ENCODE assay signal across 23 mouse cellular contexts in the genomic region with DNA sequence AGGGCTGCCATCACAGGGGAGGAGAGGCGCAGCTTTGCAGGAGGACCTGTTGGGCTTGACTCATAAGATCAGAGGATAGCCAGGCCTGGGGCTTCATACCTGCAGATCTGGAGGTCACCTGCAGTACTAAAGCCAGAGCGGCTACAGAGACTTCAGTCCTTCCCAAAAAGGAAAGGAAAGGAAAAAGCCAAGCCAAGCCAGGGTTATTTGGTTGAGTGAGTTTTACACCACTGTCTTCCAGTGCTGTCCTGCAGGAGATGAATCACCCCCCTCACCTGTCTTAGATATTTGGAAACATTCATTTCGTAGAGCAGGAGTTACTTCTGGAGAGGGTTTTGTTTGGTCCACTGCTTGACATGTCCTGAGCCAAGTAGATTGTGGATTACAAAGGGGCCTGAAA. TPM values are rescaled to one million over a fixed set of nuclear protein-coding genes. Genes with fewer than 3 reads are reported as not detected.
DNase-seq lines count a peak whose midpoint lies in the region; ATAC-seq and TF ChIP-seq lines count a peak whose summit lies in the region.
"Had no signal": no experiment of that assay in that cellular context is flagged by ENCODE, and none has a peak within 500 bp of the region (broad histone marks: within the 10 kb centered on the region; RNA-seq: fewer than 3 reads in every experiment).

No protein-coding gene starts in this region.

- H3K27ac ChIP-seq in neural tube, embryonic 11.5 days (ENCODE audit: low read depth, low read length) = no peak overlapping the region
- peak overlapping the region; percentile 58 for H3K27ac ChIP-seq in liver, postnatal 0 days (ENCODE audit: low read depth)
- H3K27ac ChIP-seq in forebrain, embryonic 13.5 days = no peak overlapping the region
- H3K27ac ChIP-seq: embryonic facial prominence, embryonic 15.5 days; heart, embryonic 10.5 days; hindbrain, embryonic 13.5 days; left cerebral cortex, adult 2 months; midbrain, embryonic 10.5 days; neural tube, embryonic 12.5 days had no signal

- H3K4me1 ChIP-seq in neural tube, embryonic 11.5 days (ENCODE audit: control insufficient read depth, insufficient read depth, low read length) = peaks cover 35% of the 10 kb centered on the region
- peaks cover 14% of the 10 kb centered on the region; the same call in 1 of the 2 replicates for H3K4me1 ChIP-seq in liver, postnatal 0 days (ENCODE audit: insufficient read depth)
- peaks cover 10% of the 10 kb centered on the region for H3K4me1 ChIP-seq in forebrain, embryonic 13.5 days

- no peaks in the 10 kb centered on the region for H3K27me3 ChIP-seq in neural tube, embryonic 11.5 days (ENCODE audit: control insufficient read depth, insufficient read depth, low read length)
- no peaks in the 10 kb centered on the region for H3K27me3 ChIP-seq in liver, postnatal 0 days (ENCODE audit: insufficient read depth, low read length)
- H3K27me3 ChIP-seq in forebrain, embryonic 13.5 days = peaks cover 72% of the 10 kb centered on the region
- H3K27me3 ChIP-seq: embryonic facial prominence, embryonic 15.5 days; hindbrain, embryonic 13.5 days; neural tube, embryonic 12.5 days had no signal

- H3K4me3 ChIP-seq in neural tube, embryonic 11.5 days (ENCODE audit: low read depth, low read length) = no peak overlapping the region
- H3K4me3 ChIP-seq in liver, postnatal 0 days (ENCODE audit: low read depth, low read length) = no peak overlapping the region; the same call in 1 of the 2 replicates
- H3K4me3 ChIP-seq in forebrain, embryonic 13.5 days = no peak overlapping the region
- H3K4me3 ChIP-seq: embryonic facial prominence, embryonic 15.5 days; heart, embryonic 10.5 days; hindbrain, embryonic 13.5 days; left cerebral cortex, adult 2 months; midbrain, embryonic 10.5 days; neural tube, embryonic 12.5 days had no signal

- H3K9me3 ChIP-seq in neural tube, embryonic 11.5 days (ENCODE audit: control insufficient read depth, low read length) = no peaks in the 10 kb centered on the region
- no peaks in the 10 kb centered on the region for H3K9me3 ChIP-seq in liver, postnatal 0 days (ENCODE audit: low read length)
- no peaks in the 10 kb centered on the region for H3K9me3 ChIP-seq in forebrain, embryonic 13.5 days (replicated peaks)
- H3K9me3 ChIP-seq: embryonic facial prominence, embryonic 15.5 days; heart, embryonic 10.5 days; hindbrain, embryonic 13.5 days; midbrain, embryonic 10.5 days; neural tube, embryonic 12.5 days had no signal

- H3K36me3 ChIP-seq in neural tube, embryonic 11.5 days (ENCODE audit: control insufficient read depth, insufficient read depth, low read length) = no peaks in the 10 kb centered on the region
- H3K36me3 ChIP-seq in liver, postnatal 0 days (replicated peaks; ENCODE audit: insufficient read depth, low read length) = no peaks in the 10 kb centered on the region
- H3K36me3 ChIP-seq in forebrain, embryonic 13.5 days (ENCODE audit: poor library complexity, severe bottlenecking) = no peaks in the 10 kb centered on the region
- H3K36me3 ChIP-seq: embryonic facial prominence, embryonic 15.5 days; hindbrain, embryonic 13.5 days; midbrain, embryonic 10.5 days; neural tube, embryonic 12.5 days had no signal

- ATAC-seq in neural tube, embryonic 11.5 days (ENCODE audit: insufficient read depth, low FRiP score, low TSS enrichment) = no peak
- ATAC-seq in liver, postnatal 0 days = no peak
- ATAC-seq in forebrain, embryonic 13.5 days = no peak
- ATAC-seq: inflammation-experienced regulatory T-cells, adult 6 months had no signal

- 67% methylated on average over 3 of the region's 3 CpGs for WGBS in neural tube, embryonic 11.5 days
- WGBS in liver, postnatal 0 days (ENCODE audit: insufficient replicate concordance) = 68% methylated on average over 3 of the region's 3 CpGs
- WGBS in forebrain, embryonic 13.5 days = 79% methylated on average over 3 of the region's 3 CpGs

- H3K4me2 ChIP-seq in neural tube, embryonic 11.5 days (ENCODE audit: low read depth) = no peak overlapping the region
- peak overlapping the region; percentile 59 for H3K4me2 ChIP-seq in liver, postnatal 0 days (ENCODE audit: low read depth, low read length)
- H3K4me2 ChIP-seq in forebrain, embryonic 13.5 days = no peak overlapping the region
- H3K4me2 ChIP-seq: hindbrain, embryonic 13.5 days had no signal

- DNase-seq in kidney, adult 9 months = peak; percentile 45
- no peak for DNase-seq in kidney, postnatal 14 days
- DNase-seq in neural tube, embryonic 11.5 days (ENCODE audit: low spot score) = peak; percentile 6
- no peak for DNase-seq in neural tube, embryonic 10.5 days (ENCODE audit: extremely low spot score, low spot score)
- DNase-seq in liver, postnatal 0 days = no peak
- DNase-seq in layer of hippocampus, adult 11-12 months (ENCODE audit: low spot score) = no peak
- DNase-seq: adrenal gland, postnatal 36 days; B cell, adult 2 months; cerebellum, adult 11-12 months; cerebellum, postnatal 14 days; heart, postnatal 14 days; left cerebral cortex, postnatal 4 days; lung, embryonic 14.5 days; lung, postnatal 4 days; thymus, adult 2 months had no signal

- TF ChIP-seq CTCF in liver, postnatal 0 days (IDR thresholded peaks at IDR 0.05; ENCODE audit: low read depth) = no peak

- TF ChIP-seq EP300 in liver, postnatal 0 days (IDR thresholded peaks at IDR 0.05; ENCODE audit: low read depth) = no peak

- H3K9ac ChIP-seq in neural tube, embryonic 11.5 days (ENCODE audit: low read length) = no peak overlapping the region
- no peak overlapping the region; the same call in 1 of the 2 replicates for H3K9ac ChIP-seq in liver, postnatal 0 days (replicated peaks)
- H3K9ac ChIP-seq in forebrain, embryonic 13.5 days = no peak overlapping the region
- H3K9ac ChIP-seq: embryonic facial prominence, embryonic 15.5 days; hindbrain, embryonic 13.5 days; lung, embryonic 14.5 days; neural tube, embryonic 12.5 days had no signal

RNA-seq across cellular contexts. Expression of gene Lgr4, which starts 15.7 kb away (rescaled TPM):
- polyA plus RNA-seq in neural tube, embryonic 11.5 days (2014; fragmentation: Nextera tagmentation; extraction: Ambion mirVana) = 19.7 and 21.1 TPM in 2 replicates
- polyA plus RNA-seq in liver, postnatal 0 days (2015; fragmentation: Nextera tagmentation; extraction: Ambion mirVana) = 3.9 and 4.2 TPM in 2 replicates
- polyA plus RNA-seq in forebrain, embryonic 13.5 days (2015; fragmentation: Nextera tagmentation; extraction: Ambion mirVana) = 2.7 and 3.5 TPM in 2 replicates

RNA-seq across cellular contexts. Expression of gene Lin7c, which starts 42.5 kb away (rescaled TPM):
- 136 and 146 TPM in 2 replicates for polyA plus RNA-seq in neural tube, embryonic 11.5 days (2014; fragmentation: Nextera tagmentation; extraction: Ambion mirVana)
- polyA plus RNA-seq in liver, postnatal 0 days (2015; fragmentation: Nextera tagmentation; extraction: Ambion mirVana) = 16.2 and 17.5 TPM in 2 replicates
- 139 and 151 TPM in 2 replicates for polyA plus RNA-seq in forebrain, embryonic 13.5 days (2015; fragmentation: Nextera tagmentation; extraction: Ambion mirVana)

Comparison
In these comparisons a context has a peak if more than half of its experiments do, and no peak if none do; other contexts are left out.
1. DNase-seq: peak in kidney, adult 9 months (single experiment) and neural tube, embryonic 11.5 days (single experiment); none in kidney, postnatal 14 days (single experiment), neural tube, embryonic 10.5 days (single experiment), liver, postnatal 0 days (single experiment) and layer of hippocampus, adult 11-12 months (single experiment).